Mouse (Mus musculus): ENCODE measurements around the gene Nt5c2. TPM values are rescaled to one million over a fixed set of nuclear protein-coding genes. Genes with fewer than 3 reads are reported as not detected.

The Nt5c2 gene
- polyA plus RNA-seq, 1 experiment from 2014 or later = 81.5 TPM

- Histone ChIP-seq H3K9ac (no peak overlapping the region), H3K9me3 (no peaks in the 10 kb centered on the region), H3K27me3 (replicated peaks) (no peaks in the 10 kb centered on the region), H3K27ac (no peak overlapping the region), H3K36me3 (no peaks in the 10 kb centered on the region), H3K4me3 (no peak overlapping the region), H3K4me2 (replicated peaks) (no peak overlapping the region), H3K4me1 (no peaks in the 10 kb centered on the region)
- ATAC-seq (ENCODE audit: low FRiP score, low read depth) = no peak
Measured at GRCm38 (mm10) chr19:46905383-46905782, 109.6 kb downstream of the Nt5c2 start.

GRCm38 (mm10) chr19:46904907-46905306 is 110.0 kb downstream of the Nt5c2 start:
- H3K27ac ChIP-seq = no peak overlapping the region
- H3K4me3 ChIP-seq = no peak overlapping the region
- no peak overlapping the region for H3K9ac ChIP-seq
- H3K9me3 ChIP-seq = no peaks in the 10 kb centered on the region
- H3K36me3 ChIP-seq = no peaks in the 10 kb centered on the region
- ATAC-seq (ENCODE audit: low FRiP score, low read depth) = no peak
- WGBS = 97% methylated on average over 1 of the region's 1 CpGs
- no peak overlapping the region for H3K4me2 ChIP-seq (replicated peaks)
- no peaks in the 10 kb centered on the region for H3K4me1 ChIP-seq
- H3K27me3 ChIP-seq (replicated peaks) = no peaks in the 10 kb centered on the region

GRCm38 (mm10) chr19:46903379-46903778 is 111.6 kb downstream of the Nt5c2 start:
- H3K27ac ChIP-seq = no peak overlapping the region
- H3K4me3 ChIP-seq = no peak overlapping the region
- 94% methylated on average over 5 of the region's 5 CpGs for WGBS
- no peak overlapping the region for H3K9ac ChIP-seq
- H3K27me3 ChIP-seq (replicated peaks) = no peaks in the 10 kb centered on the region
- peaks cover 2% of the 10 kb centered on the region; the same call in 1 of the 2 replicates for H3K36me3 ChIP-seq
- H3K4me2 ChIP-seq (replicated peaks) = no peak overlapping the region
- no peak for ATAC-seq (ENCODE audit: low FRiP score, low read depth)
- H3K9me3 ChIP-seq = no peaks in the 10 kb centered on the region
- no peaks in the 10 kb centered on the region for H3K4me1 ChIP-seq

GRCm38 (mm10) chr19:46901323-46901722 is 113.6 kb downstream of the Nt5c2 start:
- no peak overlapping the region for H3K9ac ChIP-seq
- H3K9me3 ChIP-seq = 0 out of 2 replicates have a peak, but pooled peaks cover 3% of the 10 kb centered on the region
- WGBS = 95% methylated on average over 5 of the region's 5 CpGs
- H3K4me3 ChIP-seq = no peak overlapping the region
- ATAC-seq (ENCODE audit: low FRiP score, low read depth) = no peak
- no peaks in the 10 kb centered on the region for H3K27me3 ChIP-seq (replicated peaks)
- H3K36me3 ChIP-seq = peaks cover 19% of the 10 kb centered on the region
- no peak overlapping the region for H3K27ac ChIP-seq
- no peak overlapping the region for H3K4me2 ChIP-seq (replicated peaks)
- H3K4me1 ChIP-seq = no peaks in the 10 kb centered on the region

- Histone ChIP-seq H3K36me3 (peaks cover 23% of the 10 kb centered on the region), H3K4me3 (no peak overlapping the region), H3K27me3 (replicated peaks) (no peaks in the 10 kb centered on the region), H3K4me1 (no peaks in the 10 kb centered on the region), H3K4me2 (replicated peaks) (no peak overlapping the region), H3K9me3 (0 out of 2 replicates have a peak, but pooled peaks cover 3% of the 10 kb centered on the region), H3K27ac (no peak overlapping the region), H3K9ac (no peak overlapping the region)
- 92% methylated on average over 6 of the region's 6 CpGs for WGBS
- no peak for ATAC-seq (ENCODE audit: low FRiP score, low read depth)
Measured at GRCm38 (mm10) chr19:46900786-46901185, 114.2 kb downstream of the Nt5c2 start.

- Histone ChIP-seq H3K27ac (no peak overlapping the region), H3K4me1 (no peaks in the 10 kb centered on the region), H3K27me3 (replicated peaks) (no peaks in the 10 kb centered on the region), H3K9ac (no peak overlapping the region), H3K36me3 (peaks cover 23% of the 10 kb centered on the region), H3K9me3 (0 out of 2 replicates have a peak, but pooled peaks cover 3% of the 10 kb centered on the region), H3K4me2 (replicated peaks) (no peak overlapping the region), H3K4me3 (no peak overlapping the region)
- 87% methylated on average over 5 of the region's 5 CpGs for WGBS
- no peak for ATAC-seq (ENCODE audit: low FRiP score, low read depth)
Measured at GRCm38 (mm10) chr19:46899871-46900270, 115.1 kb downstream of the Nt5c2 start.

GRCm38 (mm10) chr19:46899306-46899705 is 115.6 kb downstream of the Nt5c2 start:
- 73% methylated on average over 5 of the region's 5 CpGs for WGBS
- H3K27me3 ChIP-seq (replicated peaks) = no peaks in the 10 kb centered on the region
- ATAC-seq (ENCODE audit: low FRiP score, low read depth) = no peak
- no peak overlapping the region for H3K9ac ChIP-seq
- H3K36me3 ChIP-seq = peaks cover 24% of the 10 kb centered on the region
- H3K27ac ChIP-seq = no peak overlapping the region
- H3K4me2 ChIP-seq (replicated peaks) = no peak overlapping the region
- no peaks in the 10 kb centered on the region for H3K4me1 ChIP-seq
- H3K9me3 ChIP-seq = 0 out of 2 replicates have a peak, but pooled peaks cover 3% of the 10 kb centered on the region
- no peak overlapping the region for H3K4me3 ChIP-seq

GRCm38 (mm10) chr19:46898222-46898621 is 116.7 kb downstream of the Nt5c2 start:
- Histone ChIP-seq H3K36me3 (peaks cover 28% of the 10 kb centered on the region), H3K4me1 (no peaks in the 10 kb centered on the region), H3K9me3 (0 out of 2 replicates have a peak, but pooled peaks cover 3% of the 10 kb centered on the region), H3K4me2 (replicated peaks) (no peak overlapping the region), H3K27ac (no peak overlapping the region), H3K27me3 (replicated peaks) (no peaks in the 10 kb centered on the region), H3K9ac (no peak overlapping the region), H3K4me3 (no peak overlapping the region)
- WGBS = 87% methylated on average over 5 of the region's 5 CpGs
- ATAC-seq (ENCODE audit: low FRiP score, low read depth) = no peak

GRCm38 (mm10) chr19:46897135-46897534 is 117.8 kb downstream of the Nt5c2 start:
- no peaks in the 10 kb centered on the region for H3K27me3 ChIP-seq (replicated peaks)
- ATAC-seq (ENCODE audit: low FRiP score, low read depth) = no peak
- 85% methylated on average over 3 of the region's 3 CpGs for WGBS

GRCm38 (mm10) chr19:46893484-46893883 is 121.5 kb downstream of the Nt5c2 start:
- Histone ChIP-seq H3K4me2 (replicated peaks) (no peak overlapping the region), H3K9ac (no peak overlapping the region), H3K4me3 (no peak overlapping the region), H3K9me3 (0 out of 2 replicates have a peak, but pooled peaks cover 3% of the 10 kb centered on the region), H3K27me3 (replicated peaks) (no peaks in the 10 kb centered on the region), H3K27ac (no peak overlapping the region), H3K4me1 (no peaks in the 10 kb centered on the region), H3K36me3 (peaks cover 66% of the 10 kb centered on the region)
- WGBS = 92% methylated on average over 7 of the region's 7 CpGs
- ATAC-seq (ENCODE audit: low FRiP score, low read depth) = no peak

More at GRCm38 (mm10) chr19:46897135-46897534, 117.8 kb downstream of the Nt5c2 start:
- no peaks in the 10 kb centered on the region for H3K4me1 ChIP-seq
- H3K4me2 ChIP-seq (replicated peaks) = no peak overlapping the region
- no peak overlapping the region for H3K4me3 ChIP-seq
- H3K9me3 ChIP-seq = 0 out of 2 replicates have a peak, but pooled peaks cover 3% of the 10 kb centered on the region
- peaks cover 33% of the 10 kb centered on the region for H3K36me3 ChIP-seq
- no peak overlapping the region for H3K27ac ChIP-seq
- no peak overlapping the region for H3K9ac ChIP-seq

- Histone ChIP-seq H3K27ac (no peak overlapping the region), H3K4me3 (no peak overlapping the region), H3K27me3 (replicated peaks) (no peaks in the 10 kb centered on the region), H3K4me1 (no peaks in the 10 kb centered on the region), H3K4me2 (replicated peaks) (no peak overlapping the region), H3K9me3 (0 out of 2 replicates have a peak, but pooled peaks cover 3% of the 10 kb centered on the region), H3K9ac (no peak overlapping the region), H3K36me3 (peaks cover 66% of the 10 kb centered on the region)
- ATAC-seq (ENCODE audit: low FRiP score, low read depth) = no peak
- WGBS = 90% methylated on average over 3 of the region's 3 CpGs
Measured at GRCm38 (mm10) chr19:46892856-46893255, 122.1 kb downstream of the Nt5c2 start.

GRCm38 (mm10) chr19:46890657-46891056 is 124.3 kb downstream of the Nt5c2 start:
- no peak overlapping the region for H3K9ac ChIP-seq
- H3K4me3 ChIP-seq = no peak overlapping the region
- H3K27me3 ChIP-seq (replicated peaks) = no peaks in the 10 kb centered on the region
- H3K9me3 ChIP-seq = no peaks in the 10 kb centered on the region
- no peak overlapping the region for H3K27ac ChIP-seq
- H3K4me2 ChIP-seq (replicated peaks) = no peak overlapping the region
- no peak for ATAC-seq (ENCODE audit: low FRiP score, low read depth)
- 95% methylated on average over 8 of the region's 8 CpGs for WGBS
- H3K4me1 ChIP-seq = no peaks in the 10 kb centered on the region
- H3K36me3 ChIP-seq = peaks cover 65% of the 10 kb centered on the region

GRCm38 (mm10) chr19:46889666-46890065 is 125.3 kb downstream of the Nt5c2 start:
- ATAC-seq (ENCODE audit: low FRiP score, low read depth) = no peak
- H3K4me2 ChIP-seq (replicated peaks) = no peak overlapping the region
- no peak overlapping the region for H3K9ac ChIP-seq
- no peaks in the 10 kb centered on the region for H3K27me3 ChIP-seq (replicated peaks)
- 93% methylated on average over 8 of the region's 8 CpGs for WGBS
- H3K4me1 ChIP-seq = no peaks in the 10 kb centered on the region
- H3K4me3 ChIP-seq = no peak overlapping the region
- no peaks in the 10 kb centered on the region for H3K9me3 ChIP-seq
- peaks cover 75% of the 10 kb centered on the region for H3K36me3 ChIP-seq
- no peak overlapping the region for H3K27ac ChIP-seq

All from neural tube, embryonic 12.5 days (tissue).